Mouse (Mus musculus) left cerebral cortex, postnatal 10 days (tissue): Measurements from ENCODE around the gene Prss36. TPM values are rescaled to one million over a fixed set of nuclear protein-coding genes. Genes with fewer than 3 reads are reported as not detected.
"Not testable (repeated sequence)": the region's sequence is repeated elsewhere in the genome, so short reads cannot be mapped to it uniquely, and the experiment has no call there.

Experiments used
- DNase-seq, 2 experiments: peaks; one replicate each; pipeline ENCODE4 v3.0.0; 2021 to 2022; ENCODE audit warnings: low spot score in 2 of 2, mixed read lengths in 1 of 2; ENCODE audit errors: extremely low spot score in 1 of 2
- intact Hi-C: fragments of 180-260 bp; cut with DNase I; formaldehyde crosslinking; loops from one replicate; pipeline ENCODE4 v1.15.1; 2025
- total RNA-seq, 2 experiments: library from RNA; stranded (reverse); gene quantifications; 2 replicates each; pipeline ENCODE4 v1.2.3; 2021

Prss36 gene
- total RNA-seq, 2 experiments from 2014 or later, result 12.2 to 14.4 TPM

- intact Hi-C loops, result no loop called here
These were observed 31.2 kb downstream of the Prss36 start for GRCm38 (mm10) chr7:127915293-127915692.

GRCm38 (mm10) chr7:127912938-127913337 lies 33.6 kb downstream of the Prss36 start:
- intact Hi-C loops, result no loop called here
- no peak for DNase-seq

More at GRCm38 (mm10) chr7:127915293-127915692, 31.2 kb downstream of the Prss36 start:
- DNase-seq, result no peak

- intact Hi-C loops, result no loop called here
These were observed 34.2 kb downstream of the Prss36 start, which contains the start of gene Kat8 for GRCm38 (mm10) chr7:127912190-127912871. Gene Kat8, plus strand, starts transcription at chr7:127912516.

GRCm38 (mm10) chr7:127908656-127909055 lies 37.9 kb downstream of the Prss36 start:
- intact Hi-C loops, result no loop called here
- DNase-seq, result no peak

More at GRCm38 (mm10) chr7:127912190-127912871, 34.2 kb downstream of the Prss36 start, which contains the start of gene Kat8:
- DNase-seq, result peak; percentile 76 to 92

GRCm38 (mm10) chr7:127907939-127908338 lies 38.6 kb downstream of the Prss36 start:
- intact Hi-C loops, result no loop called here
- no peak for DNase-seq

GRCm38 (mm10) chr7:127903971-127904796 lies 42.3 kb downstream of the Prss36 start, which contains the start of gene Bckdk:
Gene Bckdk, plus strand, starts transcription at chr7:127904082.
- intact Hi-C loops, result no loop called here
- DNase-seq, result peak; percentile 75 to 92

- intact Hi-C loops, result no loop called here
- DNase-seq, result no peak
These were observed 44.8 kb downstream of the Prss36 start for GRCm38 (mm10) chr7:127901772-127902171.

GRCm38 (mm10) chr7:127899997-127900396 lies 46.5 kb downstream of the Prss36 start:
- intact Hi-C loops, result no loop called here
- DNase-seq, result no peak

- intact Hi-C loops, result no loop called here
- DNase-seq, result no peak
These were observed 48.2 kb downstream of the Prss36 start for GRCm38 (mm10) chr7:127898179-127898956.

- intact Hi-C loops, result no loop called here
These were observed 49.0 kb downstream of the Prss36 start for GRCm38 (mm10) chr7:127897542-127897941.

GRCm38 (mm10) chr7:127896384-127896783 lies 50.1 kb downstream of the Prss36 start:
- peak in 1 of 2 experiments; percentile 79 for DNase-seq
- intact Hi-C loops, result no loop called here

More at GRCm38 (mm10) chr7:127897542-127897941, 49.0 kb downstream of the Prss36 start:
- DNase-seq, result no peak

- DNase-seq, intact Hi-C loops: not testable (repeated sequence)
These were observed 50.6 kb downstream of the Prss36 start for GRCm38 (mm10) chr7:127895891-127896290.

GRCm38 (mm10) chr7:127895442-127895841 lies 51.1 kb downstream of the Prss36 start, which contains the start of the genes Gm21974 and Vkorc1:
Gene Gm21974, minus strand, starts transcription at chr7:127895454.
Gene Vkorc1, minus strand, starts transcription at chr7:127895617.
- peak; percentile 95 to 96 for DNase-seq
- intact Hi-C loops, result no loop called here

GRCm38 (mm10) chr7:127894480-127894879 lies 52.0 kb downstream of the Prss36 start:
- DNase-seq, result no peak
- intact Hi-C loops, result no loop called here

- no peak for DNase-seq
- intact Hi-C loops, result no loop called here
These were observed 55.7 kb downstream of the Prss36 start, which contains the start of gene Prss53 for GRCm38 (mm10) chr7:127890798-127891197. Gene Prss53, minus strand, starts transcription at chr7:127890970.

- intact Hi-C loops, result no loop called here
- no peak for DNase-seq
These were observed 57.7 kb downstream of the Prss36 start for GRCm38 (mm10) chr7:127888821-127889220.

GRCm38 (mm10) chr7:127887781-127888180 lies 58.7 kb downstream of the Prss36 start:
- intact Hi-C loops, result no loop called here

GRCm38 (mm10) chr7:127887191-127887590 lies 59.3 kb downstream of the Prss36 start:
- intact Hi-C loops, result no loop called here
- no peak for DNase-seq

More at GRCm38 (mm10) chr7:127887781-127888180, 58.7 kb downstream of the Prss36 start:
- DNase-seq, result no peak

- no peak for DNase-seq
- intact Hi-C loops, result no loop called here
These were observed 60.0 kb downstream of the Prss36 start for GRCm38 (mm10) chr7:127886551-127886950.
